Comparison of ENCODE assay signal across 9 mouse cellular contexts in genomic region chr9:62550661-62551093, GRCm38 (mm10). TPM values are rescaled to one million over a fixed set of nuclear protein-coding genes. Genes with fewer than 3 reads are reported as not detected.
DNase-seq lines count a peak whose midpoint lies in the region; ATAC-seq lines count a peak whose summit lies in the region.
"Had no signal": no experiment of that assay in that cellular context is flagged by ENCODE, and none has a peak within 500 bp of the region (broad histone marks: within the 10 kb centered on the region; RNA-seq: fewer than 3 reads in every experiment).

No protein-coding gene starts in this region.

- no peak overlapping the region for H3K4me2 ChIP-seq in embryonic facial prominence, embryonic 14.5 days (ENCODE audit: low read depth, low read length)
- no peak overlapping the region for H3K4me2 ChIP-seq in lung, embryonic 16.5 days (ENCODE audit: low read depth, low read length)
- H3K4me2 ChIP-seq: liver, embryonic 15.5 days had no signal

- peak; percentile 49 to 50 for DNase-seq in frontal cortex, postnatal 10 days (ENCODE audit: low spot score in 2 of 2)
- DNase-seq in B cell, adult 2 months = peak; percentile 83 to 86
- DNase-seq in adrenal gland, postnatal 36 days = peak; percentile 78 to 87
- peak; percentile 46 for DNase-seq in embryonic facial prominence, embryonic 14.5 days (ENCODE audit: low spot score)
- peak; percentile 46 to 69 for DNase-seq in kidney, adult 8-10 months
- DNase-seq in thymus, adult 18-20 months = peak; percentile 51 to 56

- H3K4me1 ChIP-seq in embryonic facial prominence, embryonic 14.5 days (ENCODE audit: control insufficient read depth, insufficient read depth, low read length) = no peaks in the 10 kb centered on the region
- no peaks in the 10 kb centered on the region for H3K4me1 ChIP-seq in lung, embryonic 16.5 days (replicated peaks; ENCODE audit: control insufficient read depth, insufficient read depth, low read length)
- H3K4me1 ChIP-seq: liver, embryonic 15.5 days had no signal

- H3K9ac ChIP-seq in embryonic facial prominence, embryonic 14.5 days (ENCODE audit: low read depth, low read length) = no peak overlapping the region
- no peak overlapping the region for H3K9ac ChIP-seq in lung, embryonic 16.5 days (ENCODE audit: low read length)
- H3K9ac ChIP-seq: liver, embryonic 15.5 days had no signal

- no peaks in the 10 kb centered on the region for H3K9me3 ChIP-seq in embryonic facial prominence, embryonic 14.5 days (ENCODE audit: control insufficient read depth, low read length)
- H3K9me3 ChIP-seq in lung, embryonic 16.5 days (ENCODE audit: control insufficient read depth, low read length) = no peaks in the 10 kb centered on the region
- H3K9me3 ChIP-seq: liver, embryonic 15.5 days had no signal

- H3K27ac ChIP-seq in embryonic facial prominence, embryonic 14.5 days (replicated peaks; ENCODE audit: low read depth, low read length) = no peak overlapping the region
- H3K27ac ChIP-seq in lung, embryonic 16.5 days (ENCODE audit: low read length) = no peak overlapping the region
- H3K27ac ChIP-seq: liver, embryonic 15.5 days had no signal

- H3K36me3 ChIP-seq in embryonic facial prominence, embryonic 14.5 days (ENCODE audit: control insufficient read depth, insufficient read depth, low read length) = no peaks in the 10 kb centered on the region
- no peaks in the 10 kb centered on the region for H3K36me3 ChIP-seq in lung, embryonic 16.5 days (ENCODE audit: control insufficient read depth, insufficient read depth, low read length)
- H3K36me3 ChIP-seq: liver, embryonic 15.5 days had no signal

- H3K4me3 ChIP-seq in embryonic facial prominence, embryonic 14.5 days (ENCODE audit: low read depth, low read length) = no peak overlapping the region
- no peak overlapping the region for H3K4me3 ChIP-seq in lung, embryonic 16.5 days (ENCODE audit: low read length)
- H3K4me3 ChIP-seq: liver, embryonic 15.5 days had no signal

- no peak; the same call in 1 of the 2 replicates for ATAC-seq in frontal cortex, adult (ENCODE audit: low TSS enrichment)
- ATAC-seq in embryonic facial prominence, embryonic 14.5 days (ENCODE audit: low read depth) = 0 out of 2 replicates have a peak, but pooled peaks have one; percentile 30
- peak; percentile 54 for ATAC-seq in lung, embryonic 16.5 days (ENCODE audit: low read depth)

- H3K27me3 ChIP-seq in embryonic facial prominence, embryonic 14.5 days (replicated peaks; ENCODE audit: control insufficient read depth, insufficient read depth, low read length) = no peaks in the 10 kb centered on the region
- H3K27me3 ChIP-seq in lung, embryonic 16.5 days (ENCODE audit: control insufficient read depth, insufficient read depth, low read depth, low read length) = no peaks in the 10 kb centered on the region
- H3K27me3 ChIP-seq: liver, embryonic 15.5 days had no signal

- WGBS in embryonic facial prominence, embryonic 14.5 days = 39% methylated on average over 10 of the region's 11 CpGs
- 43% methylated on average over 11 of the region's 11 CpGs for WGBS in lung, embryonic 16.5 days

RNA-seq across cellular contexts. Expression of gene Coro2b, which starts 13.8 kb away (rescaled TPM):
- 10 to 100 TPM in 1 of 2 experiments, 1 to 10 TPM in 1; 8.4 to 14.6 TPM for total RNA-seq in adrenal gland, postnatal 36 days (2021)
- polyA plus RNA-seq in embryonic facial prominence, embryonic 14.5 days (2014; fragmentation: Nextera tagmentation; extraction: Ambion mirVana) = 11.1 and 12.3 TPM in 2 replicates
- 21.6 and 24.6 TPM in 2 replicates for polyA plus RNA-seq in lung, embryonic 16.5 days (2015; fragmentation: Nextera tagmentation; extraction: Ambion mirVana)
